Mouse (Mus musculus) small intestine, adult 2 months (tissue): ENCODE data around the gene Ptprm.

ENCODE experiments used
- CTCF ChIP-seq: fragments of 200-500 bp; IDR thresholded peaks from 2 replicates; pipeline ENCODE4 v1.5.1; 2012; ENCODE audit warnings: low read depth, mild to moderate bottlenecking, control low read depth, inconsistent platforms, low read length, moderate library complexity, mixed read lengths; ENCODE audit not compliant: insufficient replicate concordance, insufficient read length; ENCODE audit errors: extremely low read depth
- POLR2A ChIP-seq: fragments of 200-500 bp; IDR thresholded peaks from 2 replicates; pipeline ENCODE4 v1.6.1; 2012; ENCODE audit warnings: low read depth, mild to moderate bottlenecking, control low read depth, inconsistent platforms, low read length, moderate library complexity

DNA sequence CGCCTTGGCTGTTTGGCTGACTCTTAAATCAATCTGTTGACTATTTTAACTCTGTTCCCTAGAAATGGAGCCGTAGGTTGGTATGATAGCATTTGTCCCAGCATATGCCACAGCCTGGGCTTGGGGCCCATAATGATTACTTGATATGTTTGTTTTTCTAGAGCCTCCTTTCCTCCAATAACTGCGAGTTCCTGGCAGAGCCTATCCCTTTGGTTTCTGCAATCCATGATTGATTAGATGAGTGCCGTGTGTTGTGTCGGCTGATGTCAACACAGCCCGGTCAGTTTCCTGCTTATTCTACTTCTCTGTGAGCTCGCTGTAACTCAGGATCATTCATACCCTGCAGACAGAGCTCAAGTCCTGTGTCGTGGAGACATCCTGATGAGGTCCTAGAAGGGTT lies 194.6 kb downstream of the Ptprm start:
- TF ChIP-seq CTCF (no peak), POLR2A (no peak)
